Mouse (Mus musculus): ENCODE data around the gene Osmr.

The Osmr gene

GRCm38 (mm10) chr15:6874601-6875019, at the start of gene Osmr:
Gene Osmr, minus strand, starts transcription at chr15:6874969.
- DNase-seq = no peak

- no peak for DNase-seq
Measured at GRCm38 (mm10) chr15:6919406-6919805, 44.6 kb upstream of the Osmr start.

GRCm38 (mm10) chr15:6914163-6914562, 39.4 kb upstream of the Osmr start:
- DNase-seq = no peak

DNA sequence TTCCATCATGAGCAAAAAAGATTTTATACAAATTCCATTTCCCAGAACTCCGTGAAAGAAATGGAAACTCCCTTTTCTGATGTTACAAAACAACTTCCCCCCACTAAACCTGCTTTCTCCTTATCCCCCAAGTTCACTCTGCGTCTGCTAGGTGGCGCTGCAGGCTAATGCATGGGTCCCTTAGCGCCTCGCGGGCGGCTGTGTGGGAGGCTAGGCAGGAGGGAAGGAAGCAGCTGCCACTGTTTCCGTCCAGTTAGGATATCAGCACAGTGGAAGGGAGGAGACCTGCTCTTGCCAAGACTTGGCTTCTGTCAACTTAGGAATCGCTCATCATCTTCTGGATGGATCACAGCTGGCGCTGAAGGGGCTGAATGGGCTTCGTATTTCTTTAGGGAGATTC, 34.9 kb upstream of the Osmr start:
- peak; percentile 89 for DNase-seq

- DNase-seq = no peak
Measured at GRCm38 (mm10) chr15:6909084-6909483, 34.3 kb upstream of the Osmr start.

DNA sequence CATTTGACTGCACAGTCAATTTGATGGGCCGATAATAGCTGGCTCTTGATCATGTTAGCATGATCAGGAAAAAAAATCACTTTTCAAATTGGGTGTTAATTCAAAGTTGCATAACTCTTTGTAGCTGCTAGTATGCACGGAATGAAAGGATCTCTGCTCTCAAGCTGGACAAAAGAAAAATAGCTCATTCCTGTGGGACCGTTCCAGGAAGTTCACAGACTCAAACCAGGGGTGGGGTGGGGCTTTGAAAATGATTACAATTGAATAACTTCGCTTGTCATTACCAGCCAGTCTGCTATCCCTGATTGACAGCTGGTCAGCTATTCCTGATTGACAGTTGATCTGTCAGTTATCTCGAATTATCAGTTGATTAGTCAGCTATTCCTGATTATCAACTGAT, 33.8 kb upstream of the Osmr start:
- DNase-seq = no peak

- no peak for DNase-seq
Measured at GRCm38 (mm10) chr15:6906260-6907047, 31.7 kb upstream of the Osmr start.

DNA sequence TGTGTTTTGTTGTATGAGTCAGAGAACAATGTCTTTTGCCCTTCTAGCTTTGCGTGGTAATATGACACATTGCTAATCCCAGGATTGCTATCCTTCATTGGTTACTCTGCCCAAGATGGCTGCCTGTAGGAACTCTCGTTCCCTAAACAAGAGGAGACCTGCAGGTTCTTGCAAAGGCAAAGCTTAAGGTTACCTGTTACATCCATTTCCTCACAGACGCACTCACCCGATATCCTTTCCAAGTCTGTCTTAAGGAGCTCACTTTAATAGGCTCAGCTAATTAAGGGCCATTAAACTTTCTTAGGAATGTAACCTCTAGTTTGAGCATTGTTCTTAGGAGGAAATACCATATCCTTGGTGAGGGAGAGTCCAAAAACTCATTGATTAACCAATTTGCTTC, 31.0 kb upstream of the Osmr start:
- DNase-seq = no peak

- no peak for DNase-seq
Measured at GRCm38 (mm10) chr15:6903286-6903975, 28.7 kb upstream of the Osmr start.

GRCm38 (mm10) chr15:6901982-6902639, 27.3 kb upstream of the Osmr start:
- DNase-seq = no peak

DNA sequence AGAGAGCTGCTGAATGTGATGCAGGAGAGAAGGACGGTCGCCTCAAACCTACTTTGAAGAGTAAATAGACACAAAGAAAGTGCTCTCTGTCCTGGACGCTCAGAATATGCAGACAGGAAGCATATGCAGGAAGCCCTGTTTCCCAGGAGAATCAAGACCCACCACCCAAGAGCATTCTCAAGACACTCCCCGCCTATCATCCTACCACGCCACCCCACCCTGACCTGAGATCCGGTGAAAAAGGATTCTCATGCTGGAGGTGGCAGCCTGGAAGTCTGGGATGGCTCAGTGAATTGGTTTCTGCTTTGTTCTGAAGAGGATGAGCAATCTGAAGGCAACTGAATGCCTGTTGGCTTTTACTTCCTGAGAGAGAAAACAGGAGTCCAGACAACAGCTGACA, 26.5 kb upstream of the Osmr start:
- DNase-seq = no peak

DNA sequence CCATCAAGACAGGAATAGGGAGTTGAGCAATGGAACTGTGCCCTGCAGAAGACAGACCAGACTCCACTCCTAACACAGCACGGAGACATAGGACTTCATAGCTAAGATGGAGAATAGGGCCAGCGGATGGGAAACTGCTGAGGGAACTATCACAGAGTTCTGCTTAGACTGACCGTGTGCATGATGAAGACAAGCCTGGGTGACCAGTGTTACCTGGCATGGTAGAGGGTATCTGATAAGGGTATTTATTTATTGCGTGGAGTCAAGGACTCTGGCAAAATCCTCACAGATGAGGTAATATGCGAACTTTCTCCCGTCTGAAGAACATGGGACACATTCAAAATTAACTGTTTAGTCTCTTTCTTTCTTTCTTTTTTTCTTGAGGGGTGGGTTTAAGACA, 9.5 kb upstream of the Osmr start:
- no peak for DNase-seq

GRCm38 (mm10) chr15:6883816-6884215, 9.0 kb upstream of the Osmr start:
- DNase-seq = peak; percentile 32

GRCm38 (mm10) chr15:6883091-6883490, 8.3 kb upstream of the Osmr start:
- no peak for DNase-seq

DNA sequence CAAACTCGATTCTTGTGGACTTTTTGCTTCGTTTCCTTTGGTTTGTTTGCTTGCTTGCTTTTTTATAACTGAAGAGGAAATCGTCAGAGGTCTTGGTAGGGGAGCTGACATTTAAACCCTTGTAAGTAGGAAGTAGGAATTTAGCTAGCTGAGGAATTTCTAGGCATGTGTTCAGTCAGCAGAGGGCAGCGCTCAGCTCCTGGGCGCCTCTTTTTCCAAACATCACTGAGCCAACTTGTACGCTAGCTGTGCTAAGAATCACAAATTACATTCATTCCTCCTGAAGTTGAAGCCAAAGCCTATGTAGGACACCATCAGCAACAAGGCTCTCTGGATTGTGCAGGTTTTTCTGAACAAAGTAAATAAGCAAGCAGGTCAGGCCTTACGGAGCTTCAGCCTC, 7.4 kb upstream of the Osmr start:
- peak; percentile 25 for DNase-seq

- DNase-seq = no peak
Measured at GRCm38 (mm10) chr15:6881211-6881610, 6.4 kb upstream of the Osmr start.

GRCm38 (mm10) chr15:6873807-6874600, 765 bp downstream of the Osmr start:
- no peak for DNase-seq

GRCm38 (mm10) chr15:6873154-6873806, 1.5 kb downstream of the Osmr start:
- no peak for DNase-seq

DNA sequence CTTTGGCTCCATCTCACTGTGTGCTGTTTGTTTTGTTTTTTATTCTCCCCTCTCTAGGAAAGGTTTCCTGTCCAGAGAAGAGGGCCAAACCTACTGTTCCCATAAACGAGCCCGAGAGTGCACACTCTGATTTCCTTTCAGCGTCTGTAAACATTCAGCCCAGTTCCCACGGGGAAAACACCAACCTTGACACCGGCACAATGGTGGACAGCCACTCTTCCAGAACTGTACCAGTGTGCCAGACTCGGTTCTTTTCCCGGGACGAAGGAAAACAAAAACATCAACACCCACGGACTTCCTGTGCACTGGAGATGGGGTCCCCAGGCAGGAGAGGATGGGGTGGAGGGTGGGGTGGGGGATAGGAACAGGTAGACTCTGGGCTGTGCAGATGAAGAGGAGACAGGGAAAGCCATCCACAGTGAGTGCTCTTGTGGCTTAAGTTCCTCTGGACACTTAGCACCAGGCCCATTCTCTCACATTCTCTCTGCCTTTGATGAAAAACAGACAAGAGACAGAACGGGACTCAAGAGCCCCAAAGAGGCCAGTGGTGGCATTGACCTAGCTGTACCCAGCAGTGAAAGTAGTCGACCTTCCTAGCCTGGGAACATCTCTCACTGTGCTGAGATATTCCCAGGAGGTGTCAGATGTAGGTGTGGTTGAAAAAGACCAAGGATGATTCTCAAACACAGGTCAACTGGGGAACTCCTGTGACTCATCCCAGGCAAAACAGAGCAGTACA, 3.0 kb downstream of the Osmr start:
- no peak for DNase-seq

- DNase-seq = no peak
Measured at GRCm38 (mm10) chr15:6866888-6867287, 7.9 kb downstream of the Osmr start.

DNA sequence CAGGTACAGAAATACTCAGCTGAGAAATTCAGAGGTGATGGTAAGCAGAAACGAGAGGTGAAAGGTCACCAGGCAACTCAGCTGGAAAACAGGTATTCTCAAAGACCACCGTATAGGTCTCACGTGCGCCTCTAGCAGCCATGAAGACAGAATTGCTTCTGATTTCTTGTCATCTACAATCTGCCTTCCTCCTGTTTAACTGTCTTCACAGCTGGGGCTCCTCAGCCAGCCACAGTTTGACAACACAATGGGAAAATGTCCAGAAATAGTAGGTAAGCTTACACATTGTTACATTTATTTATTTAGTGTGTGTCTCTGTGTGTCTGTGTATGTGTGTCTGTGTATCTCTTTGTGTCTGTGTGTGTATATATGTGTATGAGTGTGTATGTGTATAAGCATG, 12.6 kb downstream of the Osmr start:
- no peak for DNase-seq

- DNase-seq = no peak
Measured at GRCm38 (mm10) chr15:6861617-6862016, 13.2 kb downstream of the Osmr start.

Data from right cerebral cortex, postnatal 25 days (tissue).